Mouse (Mus musculus) C2C12 (cell line): Measurements from ENCODE around the gene Slc26a8. TPM values are rescaled to one million over a fixed set of nuclear protein-coding genes. Genes with fewer than 3 reads are reported as not detected.

Source experiments
- H3K27me3 ChIP-seq: one replicate; pipeline ENCODE4 v1.6.1; 2011; ENCODE audit not compliant: control insufficient read depth, insufficient read depth, insufficient read length
- H3K36me3 ChIP-seq: one replicate; pipeline ENCODE4 v1.6.1; 2011; ENCODE audit not compliant: control insufficient read depth, insufficient read depth
- H3K4me3 ChIP-seq: one replicate; pipeline ENCODE4 v1.5.1; 2011; ENCODE audit warnings: mild to moderate bottlenecking, control low read depth; ENCODE audit not compliant: poor library complexity, insufficient read depth, severe bottlenecking
- H3K79me2 ChIP-seq: one replicate; pipeline ENCODE4 v1.6.1; 2011; ENCODE audit not compliant: control insufficient read depth, insufficient read depth
- H3K79me3 ChIP-seq: one replicate; pipeline ENCODE4 v1.6.1; 2011; ENCODE audit warnings: low read depth, control low read depth
- H3ac ChIP-seq: one replicate; pipeline ENCODE3; 2011; ENCODE audit warnings: low read depth; ENCODE audit not compliant: control insufficient read depth, insufficient read length
- CEBPB ChIP-seq: IDR thresholded peaks from one replicate; pipeline ENCODE4 v1.6.1; 2011; ENCODE audit warnings: low read depth, mild to moderate bottlenecking, control low read depth, moderate library complexity
- CTCF ChIP-seq: IDR thresholded peaks from one replicate; pipeline ENCODE4 v1.5.1; 2011; ENCODE audit not compliant: control insufficient read depth, insufficient read depth, insufficient read length
- FOSL1 ChIP-seq: IDR thresholded peaks from one replicate; pipeline ENCODE4 v1.8.0; 2011; ENCODE audit warnings: mild to moderate bottlenecking, low read length; ENCODE audit not compliant: poor library complexity, insufficient read depth, severe bottlenecking
- MAX ChIP-seq: IDR thresholded peaks from one replicate; pipeline ENCODE4 v1.6.1; 2011; ENCODE audit warnings: mild to moderate bottlenecking, control low read depth
- MYOD1 ChIP-seq: IDR thresholded peaks from one replicate; pipeline ENCODE4 v1.6.1; 2011; ENCODE audit warnings: low read depth; ENCODE audit not compliant: control insufficient read depth, insufficient read length
- MYOG ChIP-seq: IDR thresholded peaks from one replicate; pipeline ENCODE4 v1.6.1; 2011; ENCODE audit not compliant: control insufficient read depth, insufficient read length; ENCODE audit errors: extremely low read depth
- USF1 ChIP-seq: IDR thresholded peaks from one replicate; pipeline ENCODE4 v1.6.1; 2011; ENCODE audit warnings: low read depth, mild to moderate bottlenecking, control low read depth, moderate library complexity
- polyA plus RNA-seq: library from polyadenylated mRNA; unstranded; fragments of >200 nt; fragmentation: generic; extraction: Trizol; gene quantifications from one replicate; pipeline ENCODE4 v1.2.1, GENCODE M21; 2012; ENCODE audit warnings: missing spikeins

The Slc26a8 gene
- polyA plus RNA-seq, 1 experiment, result not detected

- H3K27me3 ChIP-seq, result no peaks in the 10 kb centered on the region
Observed at GRCm38 (mm10) chr17:28710291-28710688, 20.3 kb upstream of the Slc26a8 start.

GRCm38 (mm10) chr17:28709552-28710290 is 19.7 kb upstream of the Slc26a8 start:
- H3K27me3 ChIP-seq, result no peaks in the 10 kb centered on the region
- peaks cover 99% of the 10 kb centered on the region for H3K79me2 ChIP-seq
- no peak overlapping the region for H3ac ChIP-seq
- no peak for TF ChIP-seq FOSL1
- TF ChIP-seq USF1, result no peak
- TF ChIP-seq MYOG, result no peak
- no peak for TF ChIP-seq CEBPB
- TF ChIP-seq CTCF, result no peak
- H3K79me3 ChIP-seq, result peaks cover 68% of the 10 kb centered on the region
- H3K36me3 ChIP-seq, result peaks cover 9% of the 10 kb centered on the region
- H3K4me3 ChIP-seq, result no peak overlapping the region

More at GRCm38 (mm10) chr17:28710291-28710688, 20.3 kb upstream of the Slc26a8 start:
- H3K36me3 ChIP-seq, result peaks cover 15% of the 10 kb centered on the region
- TF ChIP-seq MAX (no peak), USF1 (no peak), FOSL1 (no peak), MYOD1 (no peak), MYOG (no peak), CEBPB (no peak), CTCF (no peak)
- no peak overlapping the region for H3K4me3 ChIP-seq
- peaks cover 94% of the 10 kb centered on the region for H3K79me2 ChIP-seq
- H3K79me3 ChIP-seq, result peaks cover 62% of the 10 kb centered on the region
- no peak overlapping the region for H3ac ChIP-seq

- peaks cover 72% of the 10 kb centered on the region for H3K79me3 ChIP-seq
Observed at GRCm38 (mm10) chr17:28708989-28709388, 19.0 kb upstream of the Slc26a8 start.

GRCm38 (mm10) chr17:28707816-28708215 is 17.8 kb upstream of the Slc26a8 start:
- TF ChIP-seq FOSL1, result no peak
- no peak for TF ChIP-seq MAX
- no peak for TF ChIP-seq CEBPB

More at GRCm38 (mm10) chr17:28708989-28709388, 19.0 kb upstream of the Slc26a8 start:
- TF ChIP-seq CTCF, result no peak
- TF ChIP-seq MAX, result no peak
- TF ChIP-seq CEBPB, result no peak
- no peak for TF ChIP-seq FOSL1
- TF ChIP-seq MYOG, result no peak
- TF ChIP-seq MYOD1, result no peak
- TF ChIP-seq USF1, result no peak
- Histone ChIP-seq H3K4me3 (no peak overlapping the region), H3K27me3 (no peaks in the 10 kb centered on the region), H3ac (no peak overlapping the region), H3K36me3 (peaks cover 2% of the 10 kb centered on the region), H3K79me2 (peaks cover 100% of the 10 kb centered on the region)

GRCm38 (mm10) chr17:28707136-28707627 is 17.1 kb upstream of the Slc26a8 start:
- TF ChIP-seq CEBPB, result no peak
- TF ChIP-seq USF1, result no peak
- no peak for TF ChIP-seq CTCF
- no peak for TF ChIP-seq MAX
- TF ChIP-seq FOSL1, result no peak
- TF ChIP-seq MYOD1, result no peak
- TF ChIP-seq MYOG, result no peak
- Histone ChIP-seq H3K79me3 (peaks cover 85% of the 10 kb centered on the region), H3K27me3 (no peaks in the 10 kb centered on the region), H3K79me2 (peaks cover 100% of the 10 kb centered on the region), H3K4me3 (no peak overlapping the region), H3ac (no peak overlapping the region), H3K36me3 (no peaks in the 10 kb centered on the region)

More at GRCm38 (mm10) chr17:28707816-28708215, 17.8 kb upstream of the Slc26a8 start:
- Histone ChIP-seq H3K36me3 (no peaks in the 10 kb centered on the region), H3K79me3 (peaks cover 82% of the 10 kb centered on the region), H3K79me2 (peaks cover 100% of the 10 kb centered on the region), H3K4me3 (no peak overlapping the region), H3K27me3 (no peaks in the 10 kb centered on the region), H3ac (no peak overlapping the region)

- Histone ChIP-seq H3K79me3 (peaks cover 86% of the 10 kb centered on the region), H3ac (no peak overlapping the region), H3K4me3 (no peak overlapping the region), H3K27me3 (no peaks in the 10 kb centered on the region), H3K79me2 (peaks cover 100% of the 10 kb centered on the region), H3K36me3 (no peaks in the 10 kb centered on the region)
- TF ChIP-seq MYOG, result no peak
- TF ChIP-seq CTCF, result no peak
- no peak for TF ChIP-seq CEBPB
- TF ChIP-seq USF1, result no peak
- TF ChIP-seq FOSL1, result no peak
- TF ChIP-seq MAX, result no peak
- no peak for TF ChIP-seq MYOD1
Observed at GRCm38 (mm10) chr17:28706697-28707096, 16.7 kb upstream of the Slc26a8 start.
